11 mouse cellular contexts compared by ENCODE assay signal in genomic region chr7:25835188-25835891, GRCm38 (mm10). TPM values are rescaled to one million over a fixed set of nuclear protein-coding genes. Genes with fewer than 3 reads are reported as not detected.
DNase-seq lines count a peak whose midpoint lies in the region; ATAC-seq and TF ChIP-seq lines count a peak whose summit lies in the region.
"Had no signal": no experiment of that assay in that cellular context is flagged by ENCODE, and none has a peak within 500 bp of the region (broad histone marks: within the 10 kb centered on the region; RNA-seq: fewer than 3 reads in every experiment).

No protein-coding gene starts in this region.

- no peak overlapping the region for H3K4me3 ChIP-seq in stomach, postnatal 0 days (ENCODE audit: low read depth, low read length)
- no peak overlapping the region for H3K4me3 ChIP-seq in midbrain, embryonic 16.5 days (ENCODE audit: low read depth, low read length)
- H3K4me3 ChIP-seq: limb, embryonic 13.5 days had no signal

- 37% methylated on average over 10 of the region's 10 CpGs for WGBS in stomach, postnatal 0 days
- 85% methylated on average over 10 of the region's 10 CpGs for WGBS in midbrain, embryonic 16.5 days

- H3K27ac ChIP-seq in stomach, postnatal 0 days (replicated peaks) = peak overlapping the region; percentile 76
- no peak overlapping the region for H3K27ac ChIP-seq in midbrain, embryonic 16.5 days (ENCODE audit: low read length)
- H3K27ac ChIP-seq: limb, embryonic 13.5 days had no signal

- no peak overlapping the region for H3K9ac ChIP-seq in stomach, postnatal 0 days (ENCODE audit: low read length)
- H3K9ac ChIP-seq in midbrain, embryonic 16.5 days (ENCODE audit: low read depth, low read length) = no peak overlapping the region
- H3K9ac ChIP-seq: limb, embryonic 13.5 days had no signal

- H3K9me3 ChIP-seq in stomach, postnatal 0 days (ENCODE audit: control insufficient read depth, low read length) = no peaks in the 10 kb centered on the region
- no peaks in the 10 kb centered on the region for H3K9me3 ChIP-seq in midbrain, embryonic 16.5 days (replicated peaks; ENCODE audit: control insufficient read depth, low read length, poor library complexity, severe bottlenecking)
- H3K9me3 ChIP-seq: limb, embryonic 13.5 days had no signal

- TF ChIP-seq CTCF in stomach, postnatal 0 days (IDR thresholded peaks at IDR 0.05; ENCODE audit: low read depth) = no peak

- ATAC-seq in activated CD4-positive, CD25-positive, alpha-beta regulatory T cell, adult 4 months = peak; percentile 98
- peak; percentile 31; the same call in 1 of the 2 replicates for ATAC-seq in stomach, postnatal 0 days (ENCODE audit: low FRiP score, low TSS enrichment)
- no peak for ATAC-seq in midbrain, embryonic 16.5 days

- intact Hi-C loops in heart, postnatal 36 days (cut with DNase I) = no loop called here

- DNase-seq in heart, postnatal 4 days = peak; percentile 55
- DNase-seq in heart, postnatal 36 days = no peak
- peak; percentile 79 to 86 for DNase-seq in kidney, postnatal 4 days
- no peak for DNase-seq in stomach, postnatal 0 days (ENCODE audit: low spot score)
- no peak for DNase-seq in adrenal gland, postnatal 14 days
- no peak for DNase-seq in cerebellum, postnatal 36 days
- DNase-seq: adrenal gland, postnatal 10 days; right cerebral cortex, postnatal 25 days had no signal

- H3K4me2 ChIP-seq in stomach, postnatal 0 days (replicated peaks; ENCODE audit: low read depth) = no peak overlapping the region
- H3K4me2 ChIP-seq in midbrain, embryonic 16.5 days (ENCODE audit: low read length) = no peak overlapping the region
- H3K4me2 ChIP-seq: limb, embryonic 13.5 days had no signal

- H3K4me1 ChIP-seq in stomach, postnatal 0 days (replicated peaks; ENCODE audit: control insufficient read depth, insufficient read depth) = peaks cover 3% of the 10 kb centered on the region; the same call in 1 of the 2 replicates
- no peaks in the 10 kb centered on the region for H3K4me1 ChIP-seq in midbrain, embryonic 16.5 days (ENCODE audit: control insufficient read depth, insufficient read depth, low read length)

- no peaks in the 10 kb centered on the region for H3K36me3 ChIP-seq in stomach, postnatal 0 days (ENCODE audit: control insufficient read depth, insufficient read depth, low read length)
- H3K36me3 ChIP-seq in midbrain, embryonic 16.5 days (ENCODE audit: control insufficient read depth, insufficient read depth, low read length) = no peaks in the 10 kb centered on the region
- H3K36me3 ChIP-seq: limb, embryonic 13.5 days had no signal

- no peaks in the 10 kb centered on the region for H3K27me3 ChIP-seq in stomach, postnatal 0 days (ENCODE audit: control insufficient read depth, insufficient read depth, low read length)
- no peaks in the 10 kb centered on the region for H3K27me3 ChIP-seq in midbrain, embryonic 16.5 days (ENCODE audit: control insufficient read depth, insufficient read depth, low read depth, low read length)
- H3K27me3 ChIP-seq: limb, embryonic 13.5 days had no signal

- no peak for TF ChIP-seq EP300 in stomach, postnatal 0 days (optimal IDR thresholded peaks at IDR 0.05)

RNA-seq across cellular contexts. Expression of gene Cyp2s1, which starts 18.6 kb away (rescaled TPM):
- total RNA-seq in heart, postnatal 4 days (2021) = 1 to 10 TPM; 7.5 to 8.7 TPM
- 10 to 100 TPM in 1 of 2 experiments, 1 to 10 TPM in 1; 4.4 to 10.1 TPM for total RNA-seq in heart, postnatal 36 days (2021)
- 1 to 10 TPM; 3.2 to 4.9 TPM for polyA plus RNA-seq in activated CD4-positive, CD25-positive, alpha-beta regulatory T cell, adult 4 months (2017; shearing (Covaris generic))
- 166 and 195 TPM in 2 replicates for polyA plus RNA-seq in stomach, postnatal 0 days (2015; fragmentation: Nextera tagmentation; extraction: Ambion mirVana)
- 2.8 and 3.2 TPM in 2 replicates for polyA plus RNA-seq in midbrain, embryonic 16.5 days (2015; fragmentation: Nextera tagmentation; extraction: Ambion mirVana)
- total RNA-seq in adrenal gland, postnatal 14 days (2021) = 2.9 and 3.3 TPM in 2 replicates

RNA-seq across cellular contexts. Expression of gene Axl, which starts 46.8 kb away (rescaled TPM):
- 10 to 100 TPM; 79.5 to 90.3 TPM for total RNA-seq in heart, postnatal 4 days (2021)
- total RNA-seq in heart, postnatal 36 days (2021) = 10 to 100 TPM; 81.0 to 94.8 TPM
- 10 to 100 TPM; 16.5 to 26.4 TPM for polyA plus RNA-seq in activated CD4-positive, CD25-positive, alpha-beta regulatory T cell, adult 4 months (2017; shearing (Covaris generic))
- polyA plus RNA-seq in stomach, postnatal 0 days (2015; fragmentation: Nextera tagmentation; extraction: Ambion mirVana) = 52.8 and 53.4 TPM in 2 replicates
- polyA plus RNA-seq in midbrain, embryonic 16.5 days (2015; fragmentation: Nextera tagmentation; extraction: Ambion mirVana) = 14.9 and 17.1 TPM in 2 replicates
- 44.8 and 57.9 TPM in 2 replicates for total RNA-seq in adrenal gland, postnatal 14 days (2021)

Comparison
In these comparisons a context has a peak if more than half of its experiments do, and no peak if none do; other contexts are left out.
1. DNase-seq: peak in heart, postnatal 4 days (single experiment) and kidney, postnatal 4 days (2 of 2); none in heart, postnatal 36 days (0 of 2), stomach, postnatal 0 days (single experiment), adrenal gland, postnatal 14 days (single experiment) and cerebellum, postnatal 36 days (0 of 2).